Mouse (Mus musculus) hindbrain, embryonic 12.5 days (tissue): ENCODE data around the gene Trpm6. TPM values are rescaled to one million over a fixed set of nuclear protein-coding genes. Genes with fewer than 3 reads are reported as not detected.

Experiments
- ATAC-seq: fragments of 200-750 bp; cut with Nextera tagmentation; 2 replicates; pipeline ENCODE4 v1.8.0; 2017; ENCODE audit warnings: moderate TSS enrichment; ENCODE audit not compliant: low FRiP score
- H3K27ac ChIP-seq: fragments of 300-500 bp; sonication (generic); 2 replicates; pipeline ENCODE4 v1.5.1; 2016; ENCODE audit warnings: mild to moderate bottlenecking
- H3K27me3 ChIP-seq: fragments of 300-500 bp; sonication (generic); 2 replicates; pipeline ENCODE4 v1.6.1; 2016; ENCODE audit warnings: mild to moderate bottlenecking
- H3K36me3 ChIP-seq: fragments of 300-500 bp; sonication (generic); 2 replicates; pipeline ENCODE4 v1.6.1; 2016; ENCODE audit warnings: mild to moderate bottlenecking
- H3K4me1 ChIP-seq: fragments of 300-500 bp; sonication (generic); 2 replicates; pipeline ENCODE4 v1.6.1; 2016
- H3K4me2 ChIP-seq: fragments of 300-500 bp; sonication (generic); replicated peaks from 2 replicates; pipeline ENCODE4 v1.6.1; 2016; ENCODE audit warnings: mild to moderate bottlenecking
- H3K4me3 ChIP-seq: fragments of 300-500 bp; sonication (generic); 2 replicates; pipeline ENCODE4 v1.5.1; 2016; ENCODE audit warnings: mild to moderate bottlenecking
- H3K9ac ChIP-seq: fragments of 300-500 bp; sonication (generic); 2 replicates; pipeline ENCODE4 v1.6.1; 2016; ENCODE audit warnings: mild to moderate bottlenecking, moderate library complexity
- H3K9me3 ChIP-seq: fragments of 300-500 bp; sonication (generic); replicated peaks from 2 replicates; pipeline ENCODE4 v1.6.1; 2016; ENCODE audit warnings: mild to moderate bottlenecking
- WGBS: fragments of 180-500 bp; shearing (Covaris S2); methylation state at CpG from one replicate; pipeline ENCODE4 v1.1.7; 2016; 5-methylcytosine and 5-hydroxymethylcytosine counted together
- polyA plus RNA-seq: library from polyadenylated mRNA; unstranded; fragments of >200 nt; fragmentation: Nextera tagmentation; extraction: Ambion mirVana; gene quantifications from 2 replicates; pipeline ENCODE4 v1.2.1, GENCODE M21; 2016

The Trpm6 gene
- polyA plus RNA-seq, 1 experiment from 2014 or later: 0.19 TPM

- H3K36me3 ChIP-seq: no peaks in the 10 kb centered on the region
- no peak overlapping the region for H3K4me2 ChIP-seq
- H3K4me3 ChIP-seq: no peak overlapping the region
- H3K9me3 ChIP-seq: no peaks in the 10 kb centered on the region
- H3K27me3 ChIP-seq: no peaks in the 10 kb centered on the region
- 65% methylated on average over 15 of the region's 15 CpGs for WGBS
- ATAC-seq: no peak
- 0 out of 2 replicates have a peak, but pooled peaks cover 2% of the 10 kb centered on the region for H3K4me1 ChIP-seq
- H3K27ac ChIP-seq: no peak overlapping the region
- H3K9ac ChIP-seq: no peak overlapping the region
These were observed 152.4 kb downstream of the Trpm6 start for GRCm38 (mm10) chr19:18902041-18902693.

GRCm38 (mm10) chr19:18902694-18903067 is 152.9 kb downstream of the Trpm6 start:
- Histone ChIP-seq H3K27ac (no peak overlapping the region), H3K36me3 (no peaks in the 10 kb centered on the region), H3K9ac (no peak overlapping the region), H3K9me3 (no peaks in the 10 kb centered on the region), H3K4me2 (no peak overlapping the region), H3K27me3 (no peaks in the 10 kb centered on the region), H3K4me1 (0 out of 2 replicates have a peak, but pooled peaks cover 2% of the 10 kb centered on the region), H3K4me3 (no peak overlapping the region)
- ATAC-seq: no peak
- 81% methylated on average over 6 of the region's 6 CpGs for WGBS

GRCm38 (mm10) chr19:18905511-18905910 is 155.7 kb downstream of the Trpm6 start:
- ATAC-seq: no peak

GRCm38 (mm10) chr19:18909641-18910040 is 159.9 kb downstream of the Trpm6 start:
- Histone ChIP-seq H3K36me3 (no peaks in the 10 kb centered on the region), H3K4me2 (no peak overlapping the region), H3K9me3 (no peaks in the 10 kb centered on the region), H3K27ac (no peak overlapping the region), H3K9ac (no peak overlapping the region), H3K27me3 (no peaks in the 10 kb centered on the region), H3K4me3 (no peak overlapping the region), H3K4me1 (no peaks in the 10 kb centered on the region)
- ATAC-seq: no peak
- WGBS: 77% methylated on average over 3 of the region's 3 CpGs

More at GRCm38 (mm10) chr19:18905511-18905910, 155.7 kb downstream of the Trpm6 start:
- Histone ChIP-seq H3K9me3 (no peaks in the 10 kb centered on the region), H3K27ac (no peak overlapping the region), H3K36me3 (no peaks in the 10 kb centered on the region), H3K27me3 (no peaks in the 10 kb centered on the region), H3K4me3 (no peak overlapping the region), H3K4me1 (no peaks in the 10 kb centered on the region), H3K4me2 (no peak overlapping the region), H3K9ac (no peak overlapping the region)
- 66% methylated on average over 3 of the region's 3 CpGs for WGBS

GRCm38 (mm10) chr19:18911755-18912340 is 162.1 kb downstream of the Trpm6 start:
- H3K4me2 ChIP-seq: no peak overlapping the region
- no peak overlapping the region for H3K4me3 ChIP-seq
- no peak overlapping the region for H3K27ac ChIP-seq
- no peaks in the 10 kb centered on the region for H3K9me3 ChIP-seq
- H3K36me3 ChIP-seq: no peaks in the 10 kb centered on the region
- ATAC-seq: no peak
- H3K4me1 ChIP-seq: no peaks in the 10 kb centered on the region
- no peak overlapping the region for H3K9ac ChIP-seq
- no peaks in the 10 kb centered on the region for H3K27me3 ChIP-seq

- no peak overlapping the region for H3K9ac ChIP-seq
- 0 out of 2 replicates have a peak, but pooled peaks cover 3% of the 10 kb centered on the region for H3K9me3 ChIP-seq
- no peak for ATAC-seq
- H3K4me3 ChIP-seq: no peak overlapping the region
- no peak overlapping the region for H3K27ac ChIP-seq
- no peaks in the 10 kb centered on the region for H3K4me1 ChIP-seq
- no peak overlapping the region for H3K4me2 ChIP-seq
- WGBS: 85% methylated on average over 6 of the region's 6 CpGs
- H3K36me3 ChIP-seq: no peaks in the 10 kb centered on the region
- H3K27me3 ChIP-seq: no peaks in the 10 kb centered on the region
These were observed 191.6 kb downstream of the Trpm6 start for GRCm38 (mm10) chr19:18941391-18941790.

Other genes starting within 250 kb of the Trpm6 start
- 45.3 and 46.5 TPM in 2 replicates for gene Ostf1, start 118.2 kb upstream of the Trpm6 start, polyA plus RNA-seq
- 9.2 and 9.9 TPM in 2 replicates for gene Nmrk1, start 118.0 kb upstream of the Trpm6 start, polyA plus RNA-seq
- 26.9 and 29.6 TPM in 2 replicates for gene Carnmt1, start 79.2 kb upstream of the Trpm6 start, polyA plus RNA-seq
- gene D030056L22Rik, start 36.8 kb upstream of the Trpm6 start, polyA plus RNA-seq: 64.9 and 69.3 TPM in 2 replicates